ENCODE assay signal across 27 mouse cellular contexts in genomic region chr5:73339779-73340722, GRCm38 (mm10). TPM values are rescaled to one million over a fixed set of nuclear protein-coding genes. Genes with fewer than 3 reads are reported as not detected.
DNase-seq lines count a peak whose midpoint lies in the region; ATAC-seq lines count a peak whose summit lies in the region.
"Had no signal": no experiment of that assay in that cellular context is flagged by ENCODE, and none has a peak within 500 bp of the region (broad histone marks: within the 10 kb centered on the region; RNA-seq: fewer than 3 reads in every experiment).

No protein-coding gene starts in this region.

- no peak overlapping the region for H3K4me3 ChIP-seq in liver, embryonic 16.5 days (ENCODE audit: low read depth, low read length)
- no peak overlapping the region for H3K4me3 ChIP-seq in forebrain, embryonic 16.5 days (replicated peaks; ENCODE audit: low read length)
- no peak overlapping the region for H3K4me3 ChIP-seq in heart, embryonic 10.5 days
- H3K4me3 ChIP-seq: embryonic facial prominence, embryonic 12.5 days; heart, embryonic 15.5 days; limb, embryonic 10.5 days; limb, embryonic 15.5 days; midbrain, embryonic 12.5 days; myocyte; neural tube, embryonic 12.5 days had no signal

- intact Hi-C loops in left cerebral cortex, postnatal 14 days (cut with DNase I), result loop anchor here (5.0 kb wide), 1 partner anchor 42 kb away; no protein-coding TSS in a partner anchor
- intact Hi-C loops in left cerebral cortex, postnatal 10 days (cut with DNase I), result loop anchor here (5.0 kb wide), 1 partner anchor 32 kb away; no protein-coding TSS in a partner anchor

- H3K9me3 ChIP-seq in liver, embryonic 16.5 days (replicated peaks; ENCODE audit: control insufficient read depth, low read length), result no peaks in the 10 kb centered on the region
- H3K9me3 ChIP-seq in forebrain, embryonic 16.5 days (ENCODE audit: control insufficient read depth, low read length), result no peaks in the 10 kb centered on the region
- 0 out of 2 replicates have a peak, but pooled peaks cover 3% of the 10 kb centered on the region for H3K9me3 ChIP-seq in heart, embryonic 10.5 days
- H3K9me3 ChIP-seq: embryonic facial prominence, embryonic 12.5 days; heart, embryonic 15.5 days; limb, embryonic 10.5 days; limb, embryonic 15.5 days; midbrain, embryonic 12.5 days; neural tube, embryonic 12.5 days had no signal

- no peaks in the 10 kb centered on the region; the same call in none of the 2 replicates for H3K4me1 ChIP-seq in liver, embryonic 16.5 days (ENCODE audit: control insufficient read depth, low read depth, low read length)
- H3K4me1 ChIP-seq in forebrain, embryonic 16.5 days (replicated peaks; ENCODE audit: control insufficient read depth, insufficient read depth, low read length), result peaks cover 6% of the 10 kb centered on the region
- peaks cover 42% of the 10 kb centered on the region for H3K4me1 ChIP-seq in heart, embryonic 10.5 days
- H3K4me1 ChIP-seq: embryonic facial prominence, embryonic 12.5 days had no signal

- H3K4me2 ChIP-seq in liver, embryonic 16.5 days (ENCODE audit: low read depth, low read length), result no peak overlapping the region
- H3K4me2 ChIP-seq in forebrain, embryonic 16.5 days (ENCODE audit: low read length), result no peak overlapping the region
- H3K4me2 ChIP-seq: embryonic facial prominence, embryonic 12.5 days; heart, embryonic 15.5 days; limb, embryonic 15.5 days; midbrain, embryonic 12.5 days; neural tube, embryonic 12.5 days had no signal

- peaks cover 13% of the 10 kb centered on the region for H3K27me3 ChIP-seq in liver, embryonic 16.5 days (ENCODE audit: control insufficient read depth, insufficient read depth, low read depth, low read length)
- H3K27me3 ChIP-seq in forebrain, embryonic 16.5 days (replicated peaks; ENCODE audit: control insufficient read depth, insufficient read depth, low read length), result no peaks in the 10 kb centered on the region
- H3K27me3 ChIP-seq in heart, embryonic 10.5 days (ENCODE audit: insufficient read depth, poor library complexity, severe bottlenecking), result no peaks in the 10 kb centered on the region
- H3K27me3 ChIP-seq: heart, embryonic 15.5 days; limb, embryonic 15.5 days; neural tube, embryonic 12.5 days had no signal

- peak; percentile 66 for ATAC-seq in liver, embryonic 16.5 days (ENCODE audit: low read depth)
- ATAC-seq in forebrain, embryonic 16.5 days, result no peak

- no peak overlapping the region for H3K27ac ChIP-seq in liver, embryonic 16.5 days (ENCODE audit: low read length)
- H3K27ac ChIP-seq in forebrain, embryonic 16.5 days (ENCODE audit: low read length), result no peak overlapping the region
- H3K27ac ChIP-seq in heart, embryonic 10.5 days, result no peak overlapping the region
- H3K27ac ChIP-seq: embryonic facial prominence, embryonic 12.5 days; heart, embryonic 15.5 days; limb, embryonic 10.5 days; limb, embryonic 15.5 days; midbrain, embryonic 12.5 days; neural tube, embryonic 12.5 days had no signal

- DNase-seq in left cerebral cortex, postnatal 14 days (ENCODE audit: low spot score in 2 of 2), result peak; percentile 40 to 70
- DNase-seq in left cerebral cortex, postnatal 10 days (ENCODE audit: extremely low spot score in 1 of 2, low spot score in 2 of 2), result no peak
- peak; percentile 52 for DNase-seq in right cerebral cortex, adult 18-20 months
- DNase-seq in right cerebral cortex, postnatal 25 days, result no peak
- DNase-seq in heart, embryonic 10.5 days (ENCODE audit: low spot score), result no peak
- DNase-seq: adrenal gland, adult 8-10 months; B cell, adult 2 months; cerebellum, adult 11 months; cerebellum, adult 9-10 months; cerebellum, postnatal 36 days; embryo, embryonic 11 days; gastrocnemius, postnatal 14 days; kidney, adult 9 months; kidney, postnatal 14 days; layer of hippocampus, adult 9-11 months; lung, postnatal 4 days; thymus, adult 18-20 months; thymus, postnatal 25 days had no signal

- 70% methylated on average over 9 of the region's 9 CpGs for WGBS in liver, embryonic 16.5 days (ENCODE audit: insufficient replicate concordance)
- WGBS in forebrain, embryonic 16.5 days, result 89% methylated on average over 9 of the region's 9 CpGs
- WGBS in heart, embryonic 10.5 days, result 90% methylated on average over 9 of the region's 9 CpGs

- no peak overlapping the region for H3K9ac ChIP-seq in liver, embryonic 16.5 days (ENCODE audit: low read depth, low read length)
- no peak overlapping the region for H3K9ac ChIP-seq in forebrain, embryonic 16.5 days (replicated peaks; ENCODE audit: low read depth, low read length)
- H3K9ac ChIP-seq: embryonic facial prominence, embryonic 12.5 days; heart, embryonic 15.5 days; limb, embryonic 15.5 days; midbrain, embryonic 12.5 days; neural tube, embryonic 12.5 days had no signal

- H3K36me3 ChIP-seq in liver, embryonic 16.5 days (ENCODE audit: control insufficient read depth, insufficient read depth), result no peaks in the 10 kb centered on the region
- H3K36me3 ChIP-seq in forebrain, embryonic 16.5 days (ENCODE audit: control insufficient read depth, insufficient read depth), result no peaks in the 10 kb centered on the region
- no peaks in the 10 kb centered on the region for H3K36me3 ChIP-seq in heart, embryonic 10.5 days
- H3K36me3 ChIP-seq: embryonic facial prominence, embryonic 12.5 days; heart, embryonic 15.5 days; limb, embryonic 10.5 days; limb, embryonic 15.5 days; midbrain, embryonic 12.5 days; neural tube, embryonic 12.5 days had no signal

RNA-seq across cellular contexts. Expression of gene Ociad2, which starts 0.8 kb away (rescaled TPM):
- 100 to 1,000 TPM in 1 of 2 experiments, 10 to 100 TPM in 1; 88.3 to 110 TPM for total RNA-seq in left cerebral cortex, postnatal 14 days (2021)
- 10 to 100 TPM; 48.6 to 55.2 TPM for total RNA-seq in left cerebral cortex, postnatal 10 days (2021)
- polyA plus RNA-seq in liver, embryonic 16.5 days (2015; fragmentation: Nextera tagmentation; extraction: Ambion mirVana), result 6.2 and 7.4 TPM in 2 replicates
- polyA plus RNA-seq in forebrain, embryonic 16.5 days (2015; fragmentation: Nextera tagmentation; extraction: Ambion mirVana), result 21.5 and 22.6 TPM in 2 replicates
- polyA plus RNA-seq in heart, embryonic 10.5 days (2016; fragmentation: Nextera tagmentation; extraction: Ambion mirVana), result 21.0 and 23.1 TPM in 2 replicates

RNA-seq across cellular contexts. Expression of gene Ociad1, which starts 47.5 kb away (rescaled TPM):
- 100 to 1,000 TPM; 389 to 400 TPM for total RNA-seq in left cerebral cortex, postnatal 14 days (2021)
- 100 to 1,000 TPM; 356 to 358 TPM for total RNA-seq in left cerebral cortex, postnatal 10 days (2021)
- polyA plus RNA-seq in liver, embryonic 16.5 days (2015; fragmentation: Nextera tagmentation; extraction: Ambion mirVana), result 108 and 118 TPM in 2 replicates
- 296 and 323 TPM in 2 replicates for polyA plus RNA-seq in forebrain, embryonic 16.5 days (2015; fragmentation: Nextera tagmentation; extraction: Ambion mirVana)
- 169 and 198 TPM in 2 replicates for polyA plus RNA-seq in heart, embryonic 10.5 days (2016; fragmentation: Nextera tagmentation; extraction: Ambion mirVana)

Comparison
In these comparisons a context has a peak if more than half of its experiments do, and no peak if none do; other contexts are left out.
1. DNase-seq: peak in left cerebral cortex, postnatal 14 days (2 of 2) and right cerebral cortex, adult 18-20 months (single experiment); none in left cerebral cortex, postnatal 10 days (0 of 2), right cerebral cortex, postnatal 25 days (single experiment) and heart, embryonic 10.5 days (single experiment).